Mouse (Mus musculus) liver, postnatal 0 days (tissue): ENCODE data around the gene Dhx32. TPM values are rescaled to one million over a fixed set of nuclear protein-coding genes. Genes with fewer than 3 reads are reported as not detected.

Experiments used
- ATAC-seq: fragments of 200-750 bp; cut with Nextera tagmentation; 2 replicates; pipeline ENCODE4 v1.8.0; 2017; ENCODE audit warnings: mild to moderate bottlenecking, moderate library complexity
- DNase-seq: peaks from one replicate; pipeline ENCODE4 v3.0.0-alpha.2; 2016
- H3K27ac ChIP-seq: fragments of 300-500 bp; sonication (generic); 2 replicates; pipeline ENCODE4 v1.5.1; 2014; ENCODE audit warnings: antibody characterized with exemption, moderate library complexity, mild to moderate bottlenecking, low read depth
- H3K27me3 ChIP-seq: fragments of 300-500 bp; sonication (generic); 2 replicates; pipeline ENCODE4 v1.6.1; 2014; ENCODE audit warnings: low read length, control low read depth, mixed read lengths; ENCODE audit not compliant: insufficient read depth
- H3K36me3 ChIP-seq: fragments of 300-500 bp; sonication (generic); replicated peaks from 2 replicates; pipeline ENCODE4 v1.6.1; 2014; ENCODE audit warnings: mild to moderate bottlenecking, control low read depth, low read length, moderate library complexity, mixed read lengths; ENCODE audit not compliant: insufficient read depth
- H3K4me1 ChIP-seq: fragments of 300-500 bp; sonication (generic); 2 replicates; pipeline ENCODE4 v1.6.1; 2014; ENCODE audit warnings: antibody characterized with exemption, mild to moderate bottlenecking, control low read depth; ENCODE audit not compliant: insufficient read depth
- H3K4me2 ChIP-seq: fragments of 300-500 bp; sonication (generic); 2 replicates; pipeline ENCODE4 v1.6.1; 2014; ENCODE audit warnings: low read depth, mild to moderate bottlenecking, low read length, moderate library complexity, mixed read lengths
- H3K4me3 ChIP-seq: fragments of 300-500 bp; sonication (generic); 2 replicates; pipeline ENCODE4 v1.5.1; 2014; ENCODE audit warnings: low read depth, low read length
- H3K9ac ChIP-seq: fragments of 300-500 bp; sonication (generic); replicated peaks from 2 replicates; pipeline ENCODE4 v1.6.1; 2014; ENCODE audit warnings: mild to moderate bottlenecking, moderate library complexity
- H3K9me3 ChIP-seq: fragments of 300-500 bp; sonication (generic); 2 replicates; pipeline ENCODE4 v1.6.1; 2016; ENCODE audit warnings: mild to moderate bottlenecking, control low read depth, low read length, mixed read lengths
- CTCF ChIP-seq: sonication (generic); IDR thresholded peaks from 2 replicates; pipeline ENCODE4 v1.5.1; 2016; ENCODE audit warnings: antibody characterized with exemption, low read depth
- EP300 ChIP-seq: IDR thresholded peaks from 2 replicates; pipeline ENCODE4 v1.6.1; 2016; ENCODE audit warnings: antibody characterized with exemption, low read depth, mild to moderate bottlenecking
- WGBS: fragments of 180-500 bp; shearing (Covaris S2); extraction: QIAGEN DNeasy Blood & Tissue Kit; methylation state at CpG from one replicate; pipeline ENCODE4 v1.1.7; 2014; ENCODE audit not compliant: insufficient replicate concordance; 5-methylcytosine and 5-hydroxymethylcytosine counted together
- polyA plus RNA-seq: library from polyadenylated mRNA; unstranded; fragments of >200 nt; fragmentation: Nextera tagmentation; extraction: Ambion mirVana; gene quantifications from 2 replicates; pipeline ENCODE4 v1.2.1, GENCODE M21; 2015

The Dhx32 gene
- polyA plus RNA-seq, 1 experiment from 2014 or later: 5.5 TPM

DNA sequence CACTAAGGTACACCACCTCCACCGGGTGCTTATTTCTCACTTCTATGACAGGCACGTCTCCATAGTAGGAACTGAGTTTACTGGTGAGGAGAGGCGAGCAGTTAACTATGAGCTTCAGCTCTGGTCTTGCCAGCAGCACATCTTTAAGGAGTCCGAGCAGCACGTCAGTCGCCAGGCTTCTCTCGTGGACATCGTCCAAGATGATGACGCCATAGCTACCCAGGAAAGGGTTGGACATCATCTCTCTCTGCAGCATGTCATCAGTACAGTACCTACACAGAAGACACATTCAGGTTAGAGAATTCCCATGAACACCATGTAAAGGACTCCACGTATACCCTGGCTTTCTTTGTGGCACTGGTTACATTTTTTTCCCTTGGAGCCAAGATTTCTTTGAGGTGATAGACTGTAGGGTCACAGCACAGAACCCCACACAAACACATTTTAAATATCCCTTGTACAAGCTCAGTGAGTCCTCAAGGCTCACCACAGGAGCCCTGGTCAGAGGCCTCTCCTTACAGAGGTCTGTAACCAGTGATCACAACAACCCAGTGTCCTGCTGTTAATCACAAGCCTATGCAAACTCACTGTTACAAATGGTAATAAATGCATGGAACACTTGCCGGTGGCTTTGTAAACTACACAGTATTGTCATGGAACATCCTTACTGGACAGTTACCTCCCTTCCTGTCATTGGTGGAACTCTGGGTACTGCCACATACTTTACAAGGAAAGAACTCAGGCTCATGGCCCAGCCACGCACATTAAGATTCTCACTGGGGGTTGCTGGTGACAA is 39.8 kb downstream of the Dhx32 start:
- no peaks in the 10 kb centered on the region for H3K4me1 ChIP-seq
- no peaks in the 10 kb centered on the region for H3K9me3 ChIP-seq
- WGBS: 83% methylated on average over 12 of the region's 12 CpGs
- DNase-seq (no peak), ATAC-seq (no peak)
- H3K27me3 ChIP-seq: no peaks in the 10 kb centered on the region
- no peak overlapping the region for H3K9ac ChIP-seq
- TF ChIP-seq CTCF (no peak), EP300 (no peak)
- 0 out of 2 replicates have a peak, but pooled peaks cover 7% of the 10 kb centered on the region for H3K36me3 ChIP-seq
- no peak overlapping the region for H3K27ac ChIP-seq
- H3K4me2 ChIP-seq: no peak overlapping the region
- no peak overlapping the region for H3K4me3 ChIP-seq

DNA sequence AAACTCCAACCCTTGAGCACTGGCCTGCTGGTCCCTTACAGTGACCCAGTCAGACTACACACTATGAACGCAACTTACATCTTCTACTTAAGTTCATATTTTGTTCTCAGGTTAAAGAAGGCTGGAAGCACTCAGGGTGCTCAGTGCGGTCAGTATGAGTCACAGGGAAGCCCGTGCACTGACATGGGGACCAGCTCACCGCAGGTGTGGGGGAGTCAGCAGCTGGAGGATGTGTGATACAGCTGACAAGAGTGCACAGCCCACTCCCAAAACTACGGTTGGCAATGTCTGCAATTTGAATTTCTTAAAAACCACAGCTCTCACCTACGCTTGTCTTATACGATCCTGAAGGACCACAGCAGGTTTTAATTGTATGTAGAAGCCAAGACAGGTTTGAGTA is 42.0 kb downstream of the Dhx32 start:
- H3K27ac ChIP-seq: no peak overlapping the region

DNA sequence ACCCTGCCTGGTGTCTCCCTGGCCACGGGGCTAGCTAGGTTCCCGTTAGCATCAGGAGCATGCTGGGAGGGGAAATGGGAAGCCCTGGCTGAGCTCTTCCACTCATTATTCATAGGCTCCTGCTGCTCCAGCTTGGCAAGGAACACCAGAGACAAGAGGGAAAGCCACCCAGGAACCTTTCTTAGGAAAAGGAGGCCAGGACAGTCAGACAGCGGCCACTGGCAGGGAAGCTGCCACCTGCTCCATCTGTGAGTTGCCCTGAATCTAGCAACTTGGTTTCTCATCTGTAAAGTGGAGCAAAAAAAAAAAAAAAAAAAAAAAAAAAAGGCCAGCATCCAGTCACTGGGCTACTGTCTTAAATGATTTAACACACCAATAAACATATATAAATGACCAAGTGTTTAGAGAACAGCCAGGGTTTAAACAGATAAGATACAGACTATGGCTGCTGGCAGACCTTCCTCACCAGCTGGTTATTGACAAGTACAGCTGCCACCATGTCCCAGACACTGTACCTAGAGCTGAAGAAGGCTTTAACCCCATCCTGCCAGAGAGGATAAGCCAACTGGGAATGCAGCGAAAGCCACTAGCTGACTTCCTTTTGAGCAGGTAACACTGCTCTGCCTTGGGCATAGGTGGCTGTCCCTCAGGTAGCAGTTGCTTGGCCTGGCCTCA is 50.4 kb downstream of the Dhx32 start:
- TF ChIP-seq EP300: no peak
- TF ChIP-seq CTCF: no peak
- no peaks in the 10 kb centered on the region for H3K4me1 ChIP-seq
- no peak overlapping the region for H3K4me3 ChIP-seq
- H3K27me3 ChIP-seq: no peaks in the 10 kb centered on the region
- H3K4me2 ChIP-seq: no peak overlapping the region
- H3K36me3 ChIP-seq: peaks cover 2% of the 10 kb centered on the region; the same call in 1 of the 2 replicates
- H3K9ac ChIP-seq: no peak overlapping the region
- ATAC-seq (no peak), DNase-seq (no peak)
- WGBS: 84% methylated on average over 4 of the region's 4 CpGs
- no peaks in the 10 kb centered on the region for H3K9me3 ChIP-seq
- H3K27ac ChIP-seq: no peak overlapping the region

More for the DNA sequence above, 42.0 kb downstream of the Dhx32 start:
- H3K9ac ChIP-seq: no peak overlapping the region
- no peaks in the 10 kb centered on the region for H3K27me3 ChIP-seq
- H3K4me1 ChIP-seq: no peaks in the 10 kb centered on the region
- 0 out of 2 replicates have a peak, but pooled peaks cover 7% of the 10 kb centered on the region for H3K36me3 ChIP-seq
- H3K4me3 ChIP-seq: no peak overlapping the region
- TF ChIP-seq CTCF (no peak), EP300 (no peak)
- H3K9me3 ChIP-seq: no peaks in the 10 kb centered on the region
- DNase-seq (no peak), ATAC-seq (no peak)
- WGBS: 80% methylated on average over 7 of the region's 7 CpGs
- no peak overlapping the region for H3K4me2 ChIP-seq

DNA sequence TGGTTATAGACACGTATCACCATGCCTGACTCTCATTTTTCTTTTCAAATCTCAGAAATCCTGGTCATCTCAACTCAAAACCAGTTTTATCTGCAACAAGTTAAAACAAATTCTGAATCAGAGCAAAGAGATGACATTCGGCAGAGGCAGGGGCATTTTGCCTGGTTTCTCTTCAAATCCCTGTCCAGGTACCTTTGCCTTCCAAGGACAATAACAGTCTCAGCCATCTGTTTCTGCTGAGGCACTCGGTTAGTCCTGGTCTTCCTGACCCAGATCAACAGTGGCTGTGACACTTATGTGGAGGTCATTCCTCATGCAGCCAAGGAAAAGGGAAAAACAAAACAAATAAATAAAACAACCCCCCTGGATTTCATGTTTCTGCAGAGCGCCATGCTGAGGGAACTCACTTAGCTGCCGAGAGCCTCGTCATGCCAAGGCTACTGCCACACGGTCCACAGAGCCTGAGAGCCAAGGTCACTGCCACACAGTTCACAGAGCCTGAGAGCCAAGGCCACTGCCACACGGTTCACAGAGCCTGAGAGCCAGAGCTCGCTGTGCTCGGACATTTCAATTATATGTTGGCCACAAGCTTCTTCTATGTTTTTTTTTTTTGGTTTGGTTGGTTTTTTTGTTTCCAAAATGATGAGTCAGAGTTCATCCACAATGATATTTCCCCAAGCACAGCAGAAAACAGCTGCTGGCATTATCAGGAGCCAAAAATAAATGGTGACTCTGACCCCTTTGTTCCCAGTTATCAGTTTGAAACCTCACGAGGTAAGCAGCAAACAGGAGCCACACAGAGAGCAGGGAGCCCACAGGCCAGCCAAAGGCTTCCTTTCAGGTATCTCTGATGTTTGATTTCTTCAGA is 52.0 kb downstream of the Dhx32 start:
- Histone ChIP-seq H3K36me3 (peaks cover 2% of the 10 kb centered on the region; the same call in 1 of the 2 replicates), H3K4me3 (no peak overlapping the region), H3K27ac (no peak overlapping the region), H3K27me3 (no peaks in the 10 kb centered on the region), H3K9me3 (no peaks in the 10 kb centered on the region), H3K4me2 (no peak overlapping the region), H3K4me1 (no peaks in the 10 kb centered on the region), H3K9ac (no peak overlapping the region)
- DNase-seq (no peak), ATAC-seq (no peak)
- TF ChIP-seq CTCF (no peak), EP300 (no peak)
- 63% methylated on average over 11 of the region's 11 CpGs for WGBS

DNA sequence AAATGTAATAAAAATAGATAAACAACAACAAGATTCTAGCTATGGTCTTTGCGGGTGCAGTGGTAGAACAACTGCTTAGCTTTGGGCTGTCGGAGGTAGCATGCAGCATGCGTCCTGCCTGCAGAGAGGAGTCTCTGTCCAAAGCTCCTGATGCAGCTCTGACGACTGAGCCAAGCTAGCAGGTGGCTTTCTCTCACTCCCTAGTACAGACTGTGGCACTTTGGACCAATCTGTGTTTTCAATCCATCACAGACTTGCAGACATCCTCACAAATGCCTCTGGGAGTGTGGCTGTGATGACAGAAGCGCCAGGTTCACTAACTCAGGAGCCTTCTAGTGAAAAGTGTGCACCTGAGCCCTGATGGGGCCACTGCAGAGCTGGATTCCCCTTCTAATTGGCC is 53.2 kb downstream of the Dhx32 start:
- Histone ChIP-seq H3K27ac (no peak overlapping the region), H3K9me3 (no peaks in the 10 kb centered on the region), H3K4me3 (no peak overlapping the region), H3K36me3 (peaks cover 2% of the 10 kb centered on the region; the same call in 1 of the 2 replicates), H3K4me2 (no peak overlapping the region), H3K4me1 (no peaks in the 10 kb centered on the region), H3K27me3 (no peaks in the 10 kb centered on the region), H3K9ac (no peak overlapping the region)
- TF ChIP-seq CTCF (no peak), EP300 (no peak)
- DNase-seq (no peak), ATAC-seq (no peak)
- 77% methylated on average over 5 of the region's 5 CpGs for WGBS

DNA sequence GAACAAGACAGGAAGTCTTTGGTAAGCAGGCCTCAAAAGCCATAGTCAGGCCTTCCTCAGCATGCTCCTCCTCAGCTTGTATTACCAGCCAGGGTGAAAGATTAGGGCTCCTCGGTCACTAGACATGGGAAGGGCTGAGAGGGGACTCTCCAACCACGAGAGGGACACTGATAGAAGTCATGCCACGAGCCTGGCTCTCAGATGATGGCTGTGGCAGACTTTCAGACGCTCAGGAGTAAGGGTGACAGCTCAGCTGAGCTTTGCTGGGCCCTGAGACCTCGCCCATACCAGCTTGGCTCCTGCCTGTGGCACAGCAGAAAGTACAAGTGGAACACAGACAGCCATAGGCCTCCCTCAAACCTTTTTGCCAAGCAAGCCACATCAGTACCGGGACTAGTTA is 55.5 kb downstream of the Dhx32 start:
- DNase-seq (no peak), ATAC-seq (no peak)
- Histone ChIP-seq H3K4me1 (no peaks in the 10 kb centered on the region), H3K27me3 (no peaks in the 10 kb centered on the region), H3K4me2 (no peak overlapping the region), H3K9me3 (no peaks in the 10 kb centered on the region), H3K4me3 (no peak overlapping the region), H3K27ac (no peak overlapping the region), H3K9ac (no peak overlapping the region), H3K36me3 (peaks cover 12% of the 10 kb centered on the region)
- TF ChIP-seq EP300 (no peak), CTCF (no peak)
- WGBS: 83% methylated on average over 6 of the region's 6 CpGs
